Mouse (Mus musculus) kidney, adult 2 months (tissue): ENCODE data around the gene Zan. TPM values are rescaled to one million over a fixed set of nuclear protein-coding genes. Genes with fewer than 3 reads are reported as not detected.
A peak's percentile ranks its signal among the peaks of the same experiment; 100 is the strongest.

ENCODE experiments used
- DNase-seq: peaks from one replicate; pipeline ENCODE4 v3.0.0; 2021
- H3K27ac ChIP-seq: fragments of 200-500 bp; 2 replicates; pipeline ENCODE4 v1.5.1; 2012; ENCODE audit warnings: low read depth, low read length, control low read depth, inconsistent platforms; ENCODE audit not compliant: insufficient read depth
- H3K27me3 ChIP-seq: fragments of 200-500 bp; replicated peaks from 2 replicates; pipeline ENCODE4 v1.6.1; 2012; ENCODE audit warnings: mild to moderate bottlenecking, moderate library complexity, low read length, inconsistent platforms; ENCODE audit not compliant: control insufficient read depth, insufficient read depth
- H3K36me3 ChIP-seq: fragments of 200-500 bp; 2 replicates; pipeline ENCODE4 v1.6.1; 2012; ENCODE audit warnings: mild to moderate bottlenecking, moderate library complexity, low read length, inconsistent platforms; ENCODE audit not compliant: control insufficient read depth, insufficient read depth
- H3K4me1 ChIP-seq: fragments of 200-500 bp; 2 replicates; pipeline ENCODE4 v1.6.1; 2011; ENCODE audit warnings: low read length; ENCODE audit not compliant: control insufficient read depth, insufficient read depth
- H3K4me3 ChIP-seq: fragments of 200-500 bp; 2 replicates; pipeline ENCODE4 v1.5.1; 2011; ENCODE audit warnings: mild to moderate bottlenecking, low read depth, low read length, control low read depth; ENCODE audit not compliant: insufficient read depth
- CTCF ChIP-seq: fragments of 200-500 bp; conservative IDR thresholded peaks from 2 replicates; pipeline ENCODE4 v1.5.1; 2011; ENCODE audit warnings: low read depth, mild to moderate bottlenecking, control low read depth, low read length, moderate library complexity, mixed read lengths; ENCODE audit not compliant: insufficient read depth, insufficient read length
- POLR2A ChIP-seq: fragments of 200-500 bp; IDR thresholded peaks from one replicate; pipeline ENCODE4 v1.6.1; 2011; ENCODE audit warnings: low read depth, low read length, control low read depth
- WGBS: fragments of 180-500 bp; shearing (Covaris S2); methylation state at CpG from one replicate; pipeline ENCODE4 v1.1.7; 2018; 5-methylcytosine and 5-hydroxymethylcytosine counted together
- polyA plus RNA-seq: library from polyadenylated mRNA; depleted of rRNA; stranded (reverse); fragments of >200 nt; gene quantifications from 2 replicates; pipeline ENCODE4 v1.2.3, GENCODE M21; 2012

Gene Zan
- polyA plus RNA-seq, 1 experiment = 0.16 TPM

DNA sequence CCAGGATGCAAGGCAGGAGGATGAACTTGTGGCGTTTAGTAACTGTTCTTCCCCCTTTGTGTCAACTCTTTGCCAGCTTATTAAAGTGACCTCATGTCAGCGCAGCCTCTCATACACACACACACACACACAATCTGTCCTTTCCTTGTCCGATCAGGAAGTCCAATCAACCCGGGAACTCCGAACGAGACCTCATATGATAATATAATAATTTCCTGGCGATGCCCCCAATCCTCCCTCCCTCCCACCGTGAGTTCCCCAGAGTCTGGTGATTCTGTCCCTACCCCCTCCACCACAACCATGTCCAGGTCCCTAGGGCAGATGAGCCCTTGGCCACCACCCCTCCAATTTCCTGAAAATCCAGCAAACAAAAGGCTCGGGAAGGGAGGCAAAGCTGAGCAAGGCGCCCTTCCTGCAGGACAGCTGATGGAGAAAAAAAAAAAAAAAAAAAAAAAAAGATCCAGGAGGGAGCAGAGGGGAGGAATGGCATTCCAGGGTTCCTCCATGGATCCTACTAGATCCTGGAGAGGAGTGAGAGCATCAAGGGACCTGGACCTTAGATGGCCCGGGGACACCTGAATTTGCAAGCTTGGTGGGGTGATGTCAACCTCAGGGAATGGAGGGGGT lies 138.1 kb downstream of the Zan start:
- Histone ChIP-seq H3K4me1 (peaks cover 10% of the 10 kb centered on the region; the same call in 1 of the 2 replicates), H3K36me3 (no peaks in the 10 kb centered on the region), H3K27me3 (no peaks in the 10 kb centered on the region), H3K4me3 (peak overlapping the region; percentile 80), H3K27ac (peak overlapping the region; percentile 96)
- DNase-seq = peak; percentile 85
- TF ChIP-seq POLR2A = no peak
- no peak for TF ChIP-seq CTCF
- 2% methylated on average over 11 of the region's 11 CpGs for WGBS

DNA sequence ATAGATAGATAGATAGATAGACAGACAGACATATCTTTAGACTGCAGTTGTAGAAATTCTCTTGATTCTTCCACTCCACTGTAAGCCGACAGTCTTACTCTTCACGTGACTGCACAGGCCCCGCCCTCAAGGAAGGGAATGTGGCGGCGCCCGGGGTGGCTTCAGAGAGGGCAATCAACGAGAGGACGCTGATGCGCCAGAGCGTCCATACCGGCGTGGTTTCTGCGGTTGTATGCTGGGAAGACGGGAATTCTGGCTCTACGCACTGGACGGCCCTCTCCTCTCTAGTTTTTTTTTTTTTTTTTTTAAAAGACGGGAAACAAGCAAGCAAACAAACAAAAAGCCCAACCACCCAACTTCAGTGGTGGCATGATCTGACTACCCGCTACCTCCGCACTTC lies 138.6 kb downstream of the Zan start:
- peak overlapping the region; percentile 96 for H3K27ac ChIP-seq

DNA sequence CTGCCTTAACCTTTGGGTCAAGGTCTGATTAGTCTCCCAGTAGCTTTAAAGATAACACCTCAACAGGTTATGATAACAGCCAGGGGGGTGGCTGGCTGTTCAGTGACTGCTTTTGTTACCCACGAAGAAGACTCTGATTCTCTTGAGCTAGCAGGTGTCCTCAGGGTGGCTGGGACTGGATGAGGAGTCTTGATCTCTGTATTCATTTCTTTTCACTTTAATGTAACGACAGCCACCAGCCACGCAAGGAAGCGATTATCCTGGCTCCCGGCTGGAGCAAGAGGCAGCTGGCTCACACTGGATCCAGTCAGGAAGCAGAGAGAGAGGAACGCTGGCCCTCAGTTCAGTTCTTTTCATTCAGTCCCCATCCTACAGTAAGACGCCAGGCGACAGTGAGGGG lies 139.7 kb downstream of the Zan start:
- DNase-seq = no peak
- Histone ChIP-seq H3K27me3 (no peaks in the 10 kb centered on the region), H3K36me3 (no peaks in the 10 kb centered on the region), H3K4me1 (peaks cover 10% of the 10 kb centered on the region; the same call in 1 of the 2 replicates), H3K27ac (no peak overlapping the region), H3K4me3 (no peak overlapping the region)
- WGBS = 45% methylated on average over 8 of the region's 8 CpGs
- TF ChIP-seq POLR2A (no peak), CTCF (no peak)

More for the DNA sequence above, 138.6 kb downstream of the Zan start:
- no peaks in the 10 kb centered on the region for H3K27me3 ChIP-seq
- H3K4me3 ChIP-seq = peak overlapping the region; percentile 80
- peaks cover 10% of the 10 kb centered on the region; the same call in 1 of the 2 replicates for H3K4me1 ChIP-seq
- no peak for TF ChIP-seq CTCF
- peak; percentile 69 for TF ChIP-seq POLR2A
- DNase-seq = peak; percentile 96
- H3K36me3 ChIP-seq = no peaks in the 10 kb centered on the region
- under 1% methylated on average over 19 of the region's 19 CpGs for WGBS

DNA sequence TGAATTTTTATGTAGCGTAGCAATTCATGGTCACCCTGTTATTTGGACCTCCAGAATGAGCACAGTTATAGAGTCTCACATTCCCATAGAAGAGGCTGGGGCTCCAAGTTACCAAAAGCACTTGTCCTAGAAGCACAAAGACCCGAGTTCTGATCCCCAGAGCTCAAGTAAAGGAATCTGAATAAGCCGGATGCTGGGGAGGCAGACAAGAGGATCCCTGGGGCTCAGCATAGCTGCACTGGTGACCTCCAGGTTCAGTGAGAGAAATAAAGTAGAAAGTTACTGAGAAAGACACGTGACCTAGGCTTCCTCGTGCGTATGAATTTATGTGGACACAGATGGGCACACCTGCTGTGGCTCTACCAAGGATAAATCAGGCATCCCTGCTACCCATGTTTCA lies 141.8 kb downstream of the Zan start:
- WGBS = 76% methylated on average over 6 of the region's 6 CpGs
- no peak overlapping the region for H3K4me3 ChIP-seq
- no peaks in the 10 kb centered on the region for H3K27me3 ChIP-seq
- no peak overlapping the region for H3K27ac ChIP-seq
- TF ChIP-seq POLR2A = no peak
- no peak for TF ChIP-seq CTCF
- H3K36me3 ChIP-seq = no peaks in the 10 kb centered on the region
- no peak for DNase-seq
- H3K4me1 ChIP-seq = peaks cover 10% of the 10 kb centered on the region; the same call in 1 of the 2 replicates

DNA sequence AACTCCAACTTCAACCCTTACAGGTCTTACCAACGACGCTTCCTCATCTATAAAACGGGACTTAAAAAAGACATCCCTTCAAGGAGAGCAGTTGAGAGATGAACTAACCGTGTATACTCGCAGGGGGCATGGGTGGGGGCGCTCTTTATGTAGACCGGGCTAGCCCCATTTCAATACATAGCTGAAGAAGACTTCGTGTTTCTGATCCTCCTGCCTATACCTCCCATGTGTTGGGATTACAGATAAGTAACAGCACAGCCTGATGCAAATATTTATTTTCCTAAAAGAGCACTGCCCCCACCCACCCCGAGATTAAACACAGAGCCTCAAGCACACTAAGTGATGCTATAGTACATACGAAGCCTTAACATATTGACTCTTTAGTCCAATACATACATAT lies 142.5 kb downstream of the Zan start:
- TF ChIP-seq POLR2A (no peak), CTCF (no peak)
- 49% methylated on average over 10 of the region's 10 CpGs for WGBS
- Histone ChIP-seq H3K4me1 (peaks cover 7% of the 10 kb centered on the region; the same call in 1 of the 2 replicates), H3K36me3 (no peaks in the 10 kb centered on the region), H3K4me3 (no peak overlapping the region), H3K27ac (no peak overlapping the region), H3K27me3 (no peaks in the 10 kb centered on the region)
- no peak for DNase-seq

DNA sequence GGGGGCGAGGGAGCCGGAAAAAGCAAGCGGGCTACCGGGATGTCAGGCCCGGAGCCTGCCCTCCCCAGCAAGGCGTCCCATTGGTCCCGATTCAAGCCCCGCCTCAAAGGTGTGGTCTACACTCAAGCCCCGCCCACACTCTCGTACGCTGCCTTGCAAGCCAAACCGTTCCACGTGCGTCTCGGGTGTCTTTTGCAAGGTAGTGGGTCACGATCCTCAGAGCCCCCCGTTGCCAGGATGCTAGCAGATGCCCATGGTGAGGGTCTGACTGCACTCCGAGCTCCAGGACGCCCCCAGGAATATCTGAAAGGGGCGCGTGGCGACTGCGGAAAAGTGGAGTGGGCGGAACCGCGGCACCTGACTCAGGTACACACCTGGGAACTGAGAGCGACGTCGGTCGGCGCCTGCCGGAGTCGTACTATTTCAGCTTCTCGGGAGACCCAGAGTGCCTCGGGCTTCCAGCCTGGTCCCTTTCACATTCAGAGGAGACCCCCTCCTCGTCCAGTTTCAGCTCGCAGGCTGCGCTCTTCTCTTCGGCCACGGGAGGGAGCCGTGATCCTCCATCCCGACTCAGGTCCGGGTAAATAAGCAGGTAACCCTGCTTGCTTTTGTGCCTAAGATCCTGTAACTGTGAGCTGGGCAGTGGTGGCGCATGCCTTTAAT lies 143.2 kb downstream of the Zan start, which contains the start of gene Slc12a9:
TSS of gene Slc12a9 (minus strand) at position 86 of the 663 bp plus-strand sequence.
- Histone ChIP-seq H3K27me3 (no peaks in the 10 kb centered on the region), H3K4me1 (peaks cover 7% of the 10 kb centered on the region; the same call in 1 of the 2 replicates), H3K4me3 (peak within 1 kb of the TSS; percentile 87), H3K36me3 (no peaks in the 10 kb centered on the region), H3K27ac (no peak within 1 kb of the TSS; the same call in 1 of the 2 replicates)
- TF ChIP-seq CTCF = peak; percentile 86
- peak; percentile 36 for TF ChIP-seq POLR2A
- under 1% methylated on average over 44 of the region's 44 CpGs for WGBS
- peak; percentile 97 for DNase-seq

DNA sequence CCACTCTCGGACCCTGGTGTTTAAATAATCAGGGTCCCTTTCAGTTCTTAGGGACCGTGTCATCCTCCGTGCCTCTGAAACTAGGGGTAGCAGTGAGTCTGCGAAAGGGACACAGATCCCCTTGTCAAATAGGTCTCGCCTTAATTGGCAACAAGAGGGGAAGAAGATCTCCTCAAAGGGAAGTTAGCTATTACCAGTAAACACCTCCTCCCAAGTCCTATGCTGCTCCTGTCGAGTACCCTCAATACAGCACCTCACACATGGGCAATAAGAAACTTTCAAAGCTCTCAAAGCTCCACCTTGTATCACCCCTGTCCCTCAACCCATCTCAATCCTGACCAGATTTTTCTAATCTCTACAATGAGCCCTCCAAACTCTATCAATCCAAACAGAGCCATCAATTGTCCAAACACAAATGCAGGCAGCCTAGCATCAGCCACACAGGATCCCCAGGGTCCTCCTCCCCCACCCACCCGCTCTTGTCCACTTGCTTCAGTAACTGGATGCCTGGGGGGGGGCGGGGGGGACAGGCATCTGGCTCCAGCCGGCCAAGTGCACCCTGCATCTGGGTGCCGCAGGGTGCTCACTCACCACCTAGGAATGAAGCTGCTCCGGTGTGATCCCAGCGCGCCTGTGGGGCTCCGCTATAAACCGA lies 143.9 kb downstream of the Zan start:
- TF ChIP-seq CTCF = no peak
- no peak for TF ChIP-seq POLR2A

More for the DNA sequence above, 143.9 kb downstream of the Zan start:
- H3K27ac ChIP-seq = no peak overlapping the region
- peak overlapping the region; percentile 87 for H3K4me3 ChIP-seq
- H3K4me1 ChIP-seq = peaks cover 7% of the 10 kb centered on the region; the same call in 1 of the 2 replicates
- no peaks in the 10 kb centered on the region for H3K27me3 ChIP-seq
- no peak for DNase-seq
- no peaks in the 10 kb centered on the region for H3K36me3 ChIP-seq
- WGBS = 17% methylated on average over 15 of the region's 15 CpGs
